Mouse (Mus musculus): ENCODE measurements around the gene Sash1. TPM values are rescaled to one million over a fixed set of nuclear protein-coding genes. Genes with fewer than 3 reads are reported as not detected.
A peak's percentile ranks its signal among the peaks of the same experiment; 100 is the strongest.

The Sash1 gene
- polyA plus RNA-seq, 1 experiment from 2014 or later, result 0.92 TPM

GRCm38 (mm10) chr10:8872788-8873187 is 13.1 kb downstream of the Sash1 start:
- Histone ChIP-seq H3K27ac (ENCODE audit: low read length) (no peak overlapping the region), H3K4me3 (ENCODE audit: low read depth, low read length) (no peak overlapping the region), H3K9ac (ENCODE audit: low read depth, low read length) (no peak overlapping the region), H3K4me1 (ENCODE audit: control insufficient read depth, low read depth, low read length) (peaks cover 3% of the 10 kb centered on the region), H3K36me3 (ENCODE audit: control insufficient read depth, insufficient read depth) (no peaks in the 10 kb centered on the region), H3K4me2 (ENCODE audit: low read depth, low read length) (no peak overlapping the region), H3K27me3 (ENCODE audit: control insufficient read depth, insufficient read depth, low read depth, low read length) (no peaks in the 10 kb centered on the region), H3K9me3 (replicated peaks; ENCODE audit: control insufficient read depth, low read length) (no peaks in the 10 kb centered on the region)
- no peak for ATAC-seq (ENCODE audit: low read depth)
- whole genome bisulfite sequencing (ENCODE audit: insufficient replicate concordance), result 73% methylated on average over 3 of the region's 3 CpGs

GRCm38 (mm10) chr10:8871935-8872334 is 13.9 kb downstream of the Sash1 start:
- H3K4me1 ChIP-seq (ENCODE audit: control insufficient read depth, low read depth, low read length), result peaks cover 3% of the 10 kb centered on the region
- no peak overlapping the region for H3K4me3 ChIP-seq (ENCODE audit: low read depth, low read length)
- H3K27ac ChIP-seq (ENCODE audit: low read length), result no peak overlapping the region
- ATAC-seq (ENCODE audit: low read depth), result no peak
- H3K27me3 ChIP-seq (ENCODE audit: control insufficient read depth, insufficient read depth, low read depth, low read length), result no peaks in the 10 kb centered on the region
- no peak overlapping the region for H3K9ac ChIP-seq (ENCODE audit: low read depth, low read length)
- no peaks in the 10 kb centered on the region for H3K36me3 ChIP-seq (ENCODE audit: control insufficient read depth, insufficient read depth)
- WGBS (ENCODE audit: insufficient replicate concordance), result 45% methylated on average over 1 of the region's 1 CpGs
- H3K4me2 ChIP-seq (ENCODE audit: low read depth, low read length), result no peak overlapping the region
- H3K9me3 ChIP-seq (replicated peaks; ENCODE audit: control insufficient read depth, low read length), result no peaks in the 10 kb centered on the region

DNA sequence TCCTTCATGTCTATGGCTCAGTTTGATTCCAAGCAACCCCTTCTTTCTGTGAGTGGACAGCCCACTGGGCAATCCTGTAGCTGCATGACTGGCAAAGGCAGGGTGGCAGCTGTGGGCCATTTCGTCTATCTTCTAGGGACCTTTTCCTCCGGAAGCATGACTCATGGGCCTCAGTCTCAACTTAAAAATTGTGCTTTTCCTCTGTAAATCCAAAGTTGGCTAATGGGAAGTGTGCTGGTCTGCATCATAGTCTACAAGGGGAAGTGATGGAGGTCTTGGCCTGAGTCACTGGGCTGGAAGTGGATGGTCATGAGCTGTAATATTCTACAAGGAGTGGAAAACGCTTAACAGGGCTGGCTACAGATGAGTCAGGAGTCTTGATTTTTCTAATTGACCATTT is 15.5 kb downstream of the Sash1 start:
- H3K27ac ChIP-seq (ENCODE audit: low read length), result no peak overlapping the region
- no peak overlapping the region for H3K9ac ChIP-seq (ENCODE audit: low read depth, low read length)
- H3K36me3 ChIP-seq (ENCODE audit: control insufficient read depth, insufficient read depth), result no peaks in the 10 kb centered on the region
- H3K4me1 ChIP-seq (ENCODE audit: control insufficient read depth, low read depth, low read length), result peaks cover 3% of the 10 kb centered on the region
- H3K27me3 ChIP-seq (ENCODE audit: control insufficient read depth, insufficient read depth, low read depth, low read length), result no peaks in the 10 kb centered on the region
- no peak; the same call in 1 of the 2 replicates for ATAC-seq (ENCODE audit: low read depth)
- no peak overlapping the region for H3K4me2 ChIP-seq (ENCODE audit: low read depth, low read length)
- 38% methylated on average over 3 of the region's 3 CpGs for WGBS (ENCODE audit: insufficient replicate concordance)
- H3K4me3 ChIP-seq (ENCODE audit: low read depth, low read length), result no peak overlapping the region
- H3K9me3 ChIP-seq (replicated peaks; ENCODE audit: control insufficient read depth, low read length), result no peaks in the 10 kb centered on the region

DNA sequence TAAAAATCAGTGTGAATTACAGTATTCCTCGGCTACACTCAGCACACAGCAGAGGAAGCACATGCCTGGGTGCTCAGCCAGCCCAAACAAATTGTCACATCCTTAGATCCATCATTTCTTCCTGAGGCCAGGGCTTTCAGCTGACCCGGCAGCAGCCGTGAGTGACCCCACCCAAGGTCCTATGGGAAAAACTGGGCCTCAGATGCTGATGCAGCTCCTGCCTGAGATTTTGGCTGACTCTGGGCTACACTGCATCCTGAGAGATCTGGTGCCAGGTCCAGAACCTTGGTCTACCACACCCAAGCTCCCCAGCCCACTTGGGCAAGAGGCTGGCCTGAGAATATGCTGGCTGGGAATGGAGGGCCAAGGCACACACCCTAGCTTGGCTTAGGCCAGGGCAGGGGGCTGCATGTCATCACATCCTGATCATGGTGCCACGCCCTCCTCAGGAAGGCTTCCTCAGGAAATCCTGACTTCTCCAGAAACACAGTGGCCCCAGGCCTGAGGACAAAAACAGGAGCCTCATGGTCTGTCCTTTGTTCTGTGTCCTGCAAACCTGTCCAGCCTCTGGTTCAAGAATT is 19.7 kb downstream of the Sash1 start:
- Histone ChIP-seq H3K9ac (ENCODE audit: low read depth, low read length) (no peak overlapping the region), H3K9me3 (replicated peaks; ENCODE audit: control insufficient read depth, low read length) (no peaks in the 10 kb centered on the region), H3K4me3 (ENCODE audit: low read depth, low read length) (no peak overlapping the region), H3K4me2 (ENCODE audit: low read depth, low read length) (no peak overlapping the region), H3K27me3 (ENCODE audit: control insufficient read depth, insufficient read depth, low read depth, low read length) (no peaks in the 10 kb centered on the region), H3K27ac (ENCODE audit: low read length) (no peak overlapping the region), H3K36me3 (ENCODE audit: control insufficient read depth, insufficient read depth) (no peaks in the 10 kb centered on the region), H3K4me1 (ENCODE audit: control insufficient read depth, low read depth, low read length) (no peaks in the 10 kb centered on the region)
- ATAC-seq (ENCODE audit: low read depth), result peak; percentile 64
- 59% methylated on average over 4 of the region's 4 CpGs for WGBS (ENCODE audit: insufficient replicate concordance)

- Histone ChIP-seq H3K36me3 (ENCODE audit: control insufficient read depth, insufficient read depth) (no peaks in the 10 kb centered on the region), H3K27ac (ENCODE audit: low read length) (no peak overlapping the region), H3K4me3 (ENCODE audit: low read depth, low read length) (no peak overlapping the region), H3K27me3 (ENCODE audit: control insufficient read depth, insufficient read depth, low read depth, low read length) (no peaks in the 10 kb centered on the region), H3K4me1 (ENCODE audit: control insufficient read depth, low read depth, low read length) (no peaks in the 10 kb centered on the region), H3K9me3 (replicated peaks; ENCODE audit: control insufficient read depth, low read length) (no peaks in the 10 kb centered on the region), H3K4me2 (ENCODE audit: low read depth, low read length) (no peak overlapping the region), H3K9ac (ENCODE audit: low read depth, low read length) (no peak overlapping the region)
- 64% methylated on average over 9 of the region's 9 CpGs for WGBS (ENCODE audit: insufficient replicate concordance)
- no peak for ATAC-seq (ENCODE audit: low read depth)
These were observed 25.2 kb downstream of the Sash1 start for GRCm38 (mm10) chr10:8860655-8861054.

- no peaks in the 10 kb centered on the region for H3K36me3 ChIP-seq (ENCODE audit: control insufficient read depth, insufficient read depth)
- no peak for ATAC-seq (ENCODE audit: low read depth)
- H3K27me3 ChIP-seq (ENCODE audit: control insufficient read depth, insufficient read depth, low read depth, low read length), result no peaks in the 10 kb centered on the region
- H3K9ac ChIP-seq (ENCODE audit: low read depth, low read length), result no peak overlapping the region
- H3K4me2 ChIP-seq (ENCODE audit: low read depth, low read length), result no peak overlapping the region
- H3K4me3 ChIP-seq (ENCODE audit: low read depth, low read length), result no peak overlapping the region
- H3K9me3 ChIP-seq (replicated peaks; ENCODE audit: control insufficient read depth, low read length), result no peaks in the 10 kb centered on the region
- WGBS (ENCODE audit: insufficient replicate concordance), result 33% methylated on average over 7 of the region's 7 CpGs
- H3K4me1 ChIP-seq (ENCODE audit: control insufficient read depth, low read depth, low read length), result no peaks in the 10 kb centered on the region
- H3K27ac ChIP-seq (ENCODE audit: low read length), result no peak overlapping the region
These were observed 27.2 kb downstream of the Sash1 start for GRCm38 (mm10) chr10:8858718-8859117.

- Histone ChIP-seq H3K4me1 (ENCODE audit: control insufficient read depth, low read depth, low read length) (no peaks in the 10 kb centered on the region), H3K4me2 (ENCODE audit: low read depth, low read length) (no peak overlapping the region), H3K9me3 (replicated peaks; ENCODE audit: control insufficient read depth, low read length) (no peaks in the 10 kb centered on the region), H3K36me3 (ENCODE audit: control insufficient read depth, insufficient read depth) (no peaks in the 10 kb centered on the region), H3K9ac (ENCODE audit: low read depth, low read length) (no peak overlapping the region), H3K27ac (ENCODE audit: low read length) (no peak overlapping the region), H3K4me3 (ENCODE audit: low read depth, low read length) (no peak overlapping the region), H3K27me3 (ENCODE audit: control insufficient read depth, insufficient read depth, low read depth, low read length) (no peaks in the 10 kb centered on the region)
- 44% methylated on average over 2 of the region's 2 CpGs for WGBS (ENCODE audit: insufficient replicate concordance)
- no peak for ATAC-seq (ENCODE audit: low read depth)
These were observed 28.9 kb downstream of the Sash1 start for GRCm38 (mm10) chr10:8856942-8857341.

DNA sequence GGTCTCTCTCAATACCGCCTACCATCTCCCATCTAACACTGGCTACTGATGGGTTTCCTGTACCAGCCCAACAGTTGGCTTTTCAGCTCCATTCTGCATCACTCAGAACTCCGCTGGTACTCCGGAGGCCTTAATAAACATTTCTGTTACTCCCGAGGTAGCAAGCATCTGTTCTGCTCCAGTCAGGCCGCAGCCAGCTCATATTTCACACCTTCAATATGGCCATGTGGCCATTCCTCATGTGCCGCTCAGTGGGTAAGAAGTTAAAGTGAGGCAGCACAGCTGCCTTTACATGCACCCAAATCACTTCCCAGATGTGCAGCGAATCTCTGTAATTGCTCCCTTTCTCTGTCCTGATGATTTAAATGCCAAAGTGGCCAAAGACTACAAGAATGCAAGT is 32.5 kb downstream of the Sash1 start:
- H3K4me2 ChIP-seq (ENCODE audit: low read depth, low read length), result no peak overlapping the region
- 68% methylated on average over 7 of the region's 7 CpGs for WGBS (ENCODE audit: insufficient replicate concordance)
- no peaks in the 10 kb centered on the region for H3K9me3 ChIP-seq (replicated peaks; ENCODE audit: control insufficient read depth, low read length)
- no peak overlapping the region for H3K4me3 ChIP-seq (ENCODE audit: low read depth, low read length)
- no peaks in the 10 kb centered on the region for H3K4me1 ChIP-seq (ENCODE audit: control insufficient read depth, low read depth, low read length)
- no peak overlapping the region for H3K27ac ChIP-seq (ENCODE audit: low read length)
- H3K9ac ChIP-seq (ENCODE audit: low read depth, low read length), result no peak overlapping the region
- H3K36me3 ChIP-seq (ENCODE audit: control insufficient read depth, insufficient read depth), result no peaks in the 10 kb centered on the region
- ATAC-seq (ENCODE audit: low read depth), result no peak
- H3K27me3 ChIP-seq (ENCODE audit: control insufficient read depth, insufficient read depth, low read depth, low read length), result no peaks in the 10 kb centered on the region

DNA sequence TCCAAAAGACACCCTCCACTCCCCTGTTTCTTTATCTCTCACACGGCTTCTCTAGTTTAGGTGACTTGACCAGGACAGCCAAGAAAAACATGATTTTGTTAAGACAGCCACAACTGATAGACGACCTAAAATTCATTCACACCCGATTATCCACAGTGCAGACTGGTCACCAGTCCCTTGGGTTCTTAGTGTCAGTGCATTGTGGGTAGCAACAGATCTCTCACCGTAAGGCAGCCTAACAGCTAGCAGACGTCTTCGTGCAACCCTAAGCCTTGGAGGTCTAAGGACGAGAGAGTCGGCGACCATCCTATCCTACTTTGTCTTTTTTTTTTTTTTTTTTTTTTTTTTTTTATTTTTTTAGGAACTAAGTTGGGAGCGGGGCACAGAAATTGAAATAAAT is 34.2 kb downstream of the Sash1 start:
- no peaks in the 10 kb centered on the region for H3K27me3 ChIP-seq (ENCODE audit: control insufficient read depth, insufficient read depth, low read depth, low read length)
- H3K9ac ChIP-seq (ENCODE audit: low read depth, low read length), result no peak overlapping the region
- H3K4me2 ChIP-seq (ENCODE audit: low read depth, low read length), result no peak overlapping the region
- H3K9me3 ChIP-seq (replicated peaks; ENCODE audit: control insufficient read depth, low read length), result no peaks in the 10 kb centered on the region
- no peaks in the 10 kb centered on the region for H3K4me1 ChIP-seq (ENCODE audit: control insufficient read depth, low read depth, low read length)
- no peak overlapping the region for H3K4me3 ChIP-seq (ENCODE audit: low read depth, low read length)
- H3K36me3 ChIP-seq (ENCODE audit: control insufficient read depth, insufficient read depth), result no peaks in the 10 kb centered on the region
- no peak for ATAC-seq (ENCODE audit: low read depth)
- no peak overlapping the region for H3K27ac ChIP-seq (ENCODE audit: low read length)
- WGBS (ENCODE audit: insufficient replicate concordance), result 67% methylated on average over 10 of the region's 10 CpGs
